Mouse (Mus musculus): ENCODE data around the gene Slc12a9.

The Slc12a9 gene

DNA sequence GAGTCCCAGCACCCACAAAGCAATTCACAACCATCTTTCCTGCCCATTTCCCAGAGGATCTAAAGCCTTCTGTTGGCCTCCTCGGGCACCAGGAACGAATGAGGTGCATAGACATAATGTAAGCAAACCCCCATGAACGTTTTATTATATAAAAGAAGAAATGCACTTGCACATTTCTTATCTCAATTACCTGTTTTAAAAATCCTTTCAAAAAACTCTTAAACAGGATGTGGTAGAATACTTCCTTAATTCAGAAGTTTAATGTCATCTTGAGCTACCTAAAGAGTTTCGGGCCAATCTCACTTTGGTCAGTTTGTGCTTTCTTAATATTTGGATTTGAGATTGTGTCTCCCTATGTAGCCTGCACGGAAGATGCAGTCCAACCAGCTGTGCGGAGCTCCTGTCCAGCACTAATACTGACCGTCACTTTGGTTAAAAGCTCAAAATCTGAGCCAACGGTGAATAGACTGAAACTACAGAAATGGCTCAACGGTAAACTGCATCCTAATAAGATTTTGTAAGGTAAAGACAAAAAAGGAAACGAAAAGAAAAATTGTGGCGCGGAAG lies 26.9 kb downstream of the Slc12a9 start:
- ChIA-PET POLR2A (interaction anchor here in 3 of 4 experiments (0.6 to 7.1 kb wide), 23 partner anchors 7 to 354 kb away, joined by 3 to 135 read pairs (median 8); partner anchors contain the start of genes Ache (in 2 of the 3), Ufsp1 (in 2 of the 3), Ephb4 (in 1 of the 3) and Epo (in 1 of the 3)), CTCF (interaction anchor here in 2 of 4 experiments (1.0 to 1.5 kb wide), 3 partner anchors 10 to 19 kb away, joined by 3 to 7 read pairs (median 3); partner anchors contain the start of gene Ache (in 1 of the 2))

GRCm38 (mm10) chr5:137305822-137306221 lies 27.6 kb downstream of the Slc12a9 start:
- ChIA-PET POLR2A (interaction anchor here (0.6 to 7.1 kb wide), 25 partner anchors 8 to 353 kb away, joined by 3 to 135 read pairs (median 7); partner anchors contain the start of genes Ache (in 2 of the 4), Pop7 (in 2 of the 4), Ufsp1 (in 2 of the 4) and Ephb4 (in 1 of the 4)), CTCF (interaction anchor here in 2 of 4 experiments (0.6 to 1.4 kb wide), 3 partner anchors 15 to 147 kb away, joined by 3 to 7 read pairs (median 3); partner anchors contain the start of gene Ache (in 1 of the 2))

DNA sequence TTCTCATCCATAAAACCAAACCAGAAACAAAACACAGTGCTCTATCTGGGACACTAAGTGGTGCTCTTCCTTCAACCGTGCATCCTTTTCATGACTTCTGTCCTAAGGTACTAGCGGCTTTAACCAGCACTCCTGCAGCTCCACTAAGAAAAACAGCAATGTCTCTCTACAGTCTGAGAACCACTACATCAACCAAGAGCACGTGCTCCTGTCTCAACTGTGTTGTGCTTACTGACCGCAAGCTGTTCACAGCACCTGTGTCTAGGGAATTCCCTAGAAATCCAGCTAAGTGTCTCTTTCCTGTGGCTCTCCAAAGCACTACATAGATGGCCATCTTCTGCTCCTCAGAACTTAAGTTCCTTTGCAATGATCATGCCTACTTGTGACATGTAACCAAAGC lies 28.6 kb downstream of the Slc12a9 start:
- ChIA-PET POLR2A (interaction anchor here (0.5 to 7.1 kb wide), 24 partner anchors 9 to 388 kb away, joined by 3 to 135 read pairs (median 6); partner anchors contain the start of genes Ufsp1 (in 3 of the 4), Ache (in 2 of the 4), Trip6 (in 2 of the 4) and Ephb4 (in 1 of the 4)), CTCF (interaction anchor here in 2 of 4 experiments (0.8 to 1.5 kb wide), 2 partner anchors 18 kb away, joined by 3 to 4 read pairs; partner anchors contain the start of gene Ache (in 1 of the 2))

GRCm38 (mm10) chr5:137304165-137304564 lies 29.2 kb downstream of the Slc12a9 start:
- CTCF ChIA-PET = interaction anchor here in 2 of 4 experiments (0.5 to 1.5 kb wide), 4 partner anchors 17 to 1335 kb away, joined by 3 read pairs; partner anchors contain the start of genes Ache (in 1 of the 2) and Fis1 (in 1 of the 2)
- POLR2A ChIA-PET = interaction anchor here (0.6 to 7.1 kb wide), 19 partner anchors 8 to 259 kb away, joined by 3 to 135 read pairs (median 6); partner anchors contain the start of genes Ufsp1 (in 3 of the 4), Ache (in 2 of the 4), Ephb4 (in 1 of the 4) and Slc12a9 (in 1 of the 4)

- POLR2A ChIA-PET = interaction anchor here (0.6 to 7.1 kb wide), 16 partner anchors 7 to 258 kb away, joined by 3 to 135 read pairs (median 6); partner anchors contain the start of genes Ufsp1 (in 3 of the 4), Ache (in 2 of the 4), Trip6 (in 2 of the 4) and Ephb4 (in 1 of the 4)
- CTCF ChIA-PET = interaction anchor here in 3 of 4 experiments (0.5 to 1.3 kb wide), 6 partner anchors 15 to 1335 kb away, joined by 3 to 4 read pairs (median 3); partner anchors contain the start of gene Fis1 (in 1 of the 3)
These were observed 29.8 kb downstream of the Slc12a9 start for GRCm38 (mm10) chr5:137303609-137304008.

DNA sequence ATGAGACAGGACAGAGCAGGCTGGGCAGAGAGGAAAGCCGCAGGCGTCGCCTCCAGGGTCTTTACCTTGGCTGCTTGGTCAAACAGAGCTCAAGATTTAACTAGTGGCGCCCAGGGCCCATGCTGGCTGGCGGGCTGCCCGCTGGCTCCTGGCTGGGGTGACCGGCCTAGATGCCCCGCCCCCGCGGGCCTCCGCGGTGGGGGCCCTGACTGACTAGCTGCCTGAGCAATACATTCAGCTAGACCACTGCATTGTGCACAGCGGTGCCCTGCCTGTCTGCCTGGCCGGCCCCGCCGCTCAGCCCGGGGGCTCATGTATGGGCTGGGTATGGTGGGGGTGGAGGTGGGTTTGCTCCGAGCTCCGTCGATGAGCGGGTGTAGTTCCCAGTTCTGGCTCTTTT lies 32.1 kb downstream of the Slc12a9 start:
- ChIA-PET CTCF (interaction anchor here in 3 of 4 experiments (0.6 to 1.7 kb wide), 3 partner anchors 14 to 294 kb away, joined by 3 to 4 read pairs (median 4); partner anchors contain the start of gene Ache (in 1 of the 3)), POLR2A (interaction anchor here in 2 of 4 experiments (0.6 to 1.8 kb wide), 6 partner anchors 10 to 229 kb away, joined by 3 to 4 read pairs (median 3); partner anchors contain the start of genes Serpine1 (in 1 of the 2) and Slc12a9 (in 1 of the 2))

DNA sequence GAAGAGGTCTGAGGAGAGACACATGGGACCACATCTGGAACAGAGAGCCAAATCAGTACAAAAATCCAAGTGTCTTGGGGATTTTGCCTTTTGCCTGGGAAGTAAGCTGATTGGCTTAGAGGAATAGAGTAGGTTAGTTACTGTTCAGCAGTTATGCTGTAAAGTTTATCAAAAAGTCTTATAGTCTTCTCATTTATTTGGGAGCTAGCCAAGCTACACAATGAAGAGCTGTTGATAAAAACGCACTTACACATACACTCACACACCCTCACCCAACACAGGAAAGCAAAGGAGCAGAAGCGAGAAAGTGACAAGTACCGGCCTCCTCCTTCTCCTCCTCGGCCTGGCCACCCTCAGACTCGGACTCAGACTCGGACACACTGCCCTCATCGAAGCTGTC lies 34.2 kb downstream of the Slc12a9 start:
- POLR2A ChIA-PET = interaction anchor here in 2 of 4 experiments (0.9 to 1.3 kb wide), 2 partner anchors 12 to 15 kb away, joined by 4 to 5 read pairs; partner anchors contain the start of genes Ache (in 1 of the 2) and Trip6 (in 1 of the 2)
- CTCF ChIA-PET = interaction anchor here in 1 of 4 experiments (0.6 kb wide), 1 partner anchor 520 kb away, joined by 6 read pairs; no protein-coding TSS in a partner anchor

DNA sequence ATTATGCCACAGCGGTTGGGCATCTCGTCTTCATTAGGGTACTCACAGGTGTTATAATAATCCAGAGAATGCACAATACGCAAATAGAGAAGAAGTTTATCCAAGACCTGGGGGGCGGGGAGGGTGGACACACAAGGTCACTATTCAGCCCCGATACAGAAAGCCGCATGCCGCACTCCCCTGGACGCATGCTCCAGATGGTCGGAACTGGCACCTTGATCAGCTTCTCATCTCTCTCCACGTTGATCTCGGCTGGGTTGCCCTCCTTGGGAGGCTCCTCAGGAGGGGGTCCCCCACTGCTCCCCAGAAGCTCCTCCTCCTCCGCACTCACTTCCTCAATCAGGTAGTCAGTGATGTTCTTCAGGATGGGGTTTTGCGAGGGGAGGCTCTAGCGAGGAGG lies 36.3 kb downstream of the Slc12a9 start:
- CTCF ChIA-PET = no interaction called here
- POLR2A ChIA-PET = interaction anchor here in 2 of 4 experiments (0.5 to 7.4 kb wide), 6 partner anchors 8 to 206 kb away, joined by 3 to 135 read pairs (median 3); partner anchors contain the start of genes Srrt (in 2 of the 2) and Pop7 (in 1 of the 2)

DNA sequence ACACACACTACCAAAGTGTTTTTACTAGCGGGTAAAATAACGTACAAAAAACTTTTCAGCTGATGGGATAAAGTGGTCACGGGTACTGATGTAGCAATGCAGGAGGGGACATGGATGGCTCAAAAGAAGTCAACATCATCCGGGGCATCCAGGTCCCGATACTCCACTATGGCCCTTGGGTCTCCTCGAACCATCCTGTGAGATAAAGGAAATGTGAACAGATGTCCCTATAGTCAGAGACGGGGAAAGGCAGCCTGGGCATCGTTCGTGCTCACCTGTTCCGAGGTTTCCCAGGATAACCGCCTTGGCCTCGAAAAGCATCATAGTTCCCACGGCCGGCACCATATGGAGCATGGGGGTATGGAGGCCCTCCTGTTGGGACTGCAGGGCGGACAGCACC lies 37.7 kb downstream of the Slc12a9 start:
- ChIA-PET CTCF (interaction anchor here in 1 of 4 experiments (0.9 kb wide), 1 partner anchor 9 kb away, joined by 4 read pairs; no protein-coding TSS in a partner anchor), POLR2A (interaction anchor here (0.6 to 7.4 kb wide), 8 partner anchors 8 to 492 kb away, joined by 3 to 135 read pairs (median 6); partner anchors contain the start of genes Srrt (in 3 of the 4), Ache (in 1 of the 4) and Mepce (in 1 of the 4))

DNA sequence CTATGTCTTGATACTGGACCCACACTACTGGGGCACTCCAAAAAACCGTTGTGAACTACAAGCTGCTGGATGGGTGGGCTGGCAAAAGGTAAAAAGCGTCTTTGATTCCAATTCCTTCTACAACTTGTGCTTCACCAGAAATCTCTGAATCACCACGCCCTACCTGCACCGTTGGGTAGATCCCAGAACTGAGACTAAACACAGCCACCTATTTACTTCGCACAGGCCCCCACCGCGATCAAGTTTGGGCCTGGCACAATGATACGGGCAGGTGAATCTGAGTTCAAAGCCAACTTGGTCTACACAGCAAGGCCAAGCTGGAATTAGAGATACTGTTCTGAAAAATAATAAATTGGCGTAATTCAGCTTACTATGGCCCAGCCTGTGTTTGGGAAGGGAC lies 38.1 kb downstream of the Slc12a9 start:
- POLR2A ChIA-PET = interaction anchor here (0.6 to 7.4 kb wide), 8 partner anchors 8 to 492 kb away, joined by 3 to 135 read pairs (median 6); partner anchors contain the start of genes Srrt (in 3 of the 4), Ache (in 1 of the 4) and Mepce (in 1 of the 4)
- CTCF ChIA-PET = no interaction called here

GRCm38 (mm10) chr5:137294744-137295093 lies 38.7 kb downstream of the Slc12a9 start:
- ChIA-PET CTCF (interaction anchor here in 2 of 4 experiments (0.5 to 0.6 kb wide), 2 partner anchors 87 to 1816 kb away, joined by 3 to 4 read pairs; no protein-coding TSS in a partner anchor), POLR2A (interaction anchor here (0.6 to 7.4 kb wide), 14 partner anchors 10 to 315 kb away, joined by 3 to 135 read pairs (median 6); partner anchors contain the start of genes Srrt (in 3 of the 4) and Pop7 (in 2 of the 4))

DNA sequence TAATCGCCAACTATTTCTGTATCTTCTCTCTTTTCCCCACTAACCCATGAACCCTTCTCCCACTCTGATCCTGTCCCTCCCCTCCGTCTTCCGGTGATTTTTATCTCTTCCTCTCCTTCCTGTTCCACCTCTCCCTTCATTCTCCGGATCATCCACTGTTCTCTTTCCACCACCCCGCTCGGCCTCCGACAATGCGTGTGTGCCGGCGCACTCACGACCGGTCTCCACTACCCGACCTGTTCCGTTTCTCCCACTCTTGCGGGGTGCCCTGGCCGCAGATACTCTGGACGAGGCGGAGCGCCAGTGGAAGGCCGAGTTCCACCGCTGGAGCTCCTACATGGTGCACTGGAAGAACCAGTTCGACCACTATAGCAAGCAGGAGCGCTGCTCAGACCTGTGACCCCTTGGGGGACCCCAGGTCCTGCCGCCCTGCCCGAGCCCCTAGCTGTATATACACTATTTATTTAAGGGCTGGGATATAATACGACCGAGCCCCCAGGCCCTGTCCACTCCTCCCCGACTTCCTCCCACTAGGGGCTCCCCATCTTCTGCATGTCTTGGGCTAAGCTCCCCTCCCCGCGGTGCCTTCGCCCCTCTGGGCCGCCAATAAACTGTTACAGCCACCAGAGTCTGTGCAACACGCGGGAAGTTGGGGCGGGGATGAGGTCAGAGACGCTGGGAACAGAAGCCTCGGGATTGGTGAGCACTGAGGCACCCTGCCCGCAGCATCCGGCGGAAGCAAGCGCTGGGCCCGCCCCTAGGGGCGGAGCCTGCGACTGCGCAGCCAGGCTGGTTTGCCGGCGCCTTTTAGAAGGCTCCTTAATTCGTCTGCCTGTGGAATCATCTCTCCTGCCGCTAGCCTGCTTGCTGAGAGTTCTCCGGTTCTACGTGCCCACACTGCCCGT lies 39.3 kb downstream of the Slc12a9 start, which contains the start of gene Ufsp1:
Gene Ufsp1 (plus strand): TSS at position 791 of the 905 bp plus-strand sequence.
- POLR2A ChIA-PET = interaction anchor here (0.6 to 7.4 kb wide), 23 partner anchors 10 to 714 kb away, joined by 3 to 135 read pairs (median 3); partner anchors contain the start of genes Pop7 (in 3 of the 4) and Srrt (in 3 of the 4)
- CTCF ChIA-PET = interaction anchor here in 3 of 4 experiments (0.5 to 0.9 kb wide), 5 partner anchors 40 to 1817 kb away, joined by 3 to 27 read pairs (median 4); partner anchors contain the start of gene Slc12a9 (in 1 of the 3)

DNA sequence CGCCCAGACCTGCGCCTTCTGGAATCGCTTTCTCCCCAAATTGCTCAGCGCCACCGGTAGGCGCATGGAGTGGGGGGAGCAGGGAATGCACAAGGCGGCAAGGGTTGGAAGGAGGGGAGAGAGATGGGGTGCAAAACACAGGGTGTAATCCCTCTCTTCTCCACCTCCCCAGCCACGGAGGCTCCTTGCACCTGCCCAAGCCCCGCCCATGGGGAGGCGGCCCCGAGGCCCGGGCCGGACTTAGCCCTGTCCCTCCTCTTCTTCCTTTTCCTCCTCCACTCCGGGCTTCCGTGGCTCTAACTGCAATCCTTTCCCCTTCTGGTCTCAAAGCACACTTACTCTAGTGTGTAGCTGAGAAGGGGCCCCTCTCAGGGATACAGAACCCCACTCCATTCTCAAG lies 40.1 kb downstream of the Slc12a9 start:
- CTCF ChIA-PET = interaction anchor here in 1 of 4 experiments (0.9 kb wide), 1 partner anchor 40 kb away, joined by 3 read pairs; the partner anchor contains the start of gene Slc12a9
- POLR2A ChIA-PET = interaction anchor here in 3 of 4 experiments (0.6 to 7.4 kb wide), 15 partner anchors 11 to 237 kb away, joined by 3 to 135 read pairs (median 4); partner anchors contain the start of genes Pop7 (in 2 of the 3) and Srrt (in 2 of the 3)

DNA sequence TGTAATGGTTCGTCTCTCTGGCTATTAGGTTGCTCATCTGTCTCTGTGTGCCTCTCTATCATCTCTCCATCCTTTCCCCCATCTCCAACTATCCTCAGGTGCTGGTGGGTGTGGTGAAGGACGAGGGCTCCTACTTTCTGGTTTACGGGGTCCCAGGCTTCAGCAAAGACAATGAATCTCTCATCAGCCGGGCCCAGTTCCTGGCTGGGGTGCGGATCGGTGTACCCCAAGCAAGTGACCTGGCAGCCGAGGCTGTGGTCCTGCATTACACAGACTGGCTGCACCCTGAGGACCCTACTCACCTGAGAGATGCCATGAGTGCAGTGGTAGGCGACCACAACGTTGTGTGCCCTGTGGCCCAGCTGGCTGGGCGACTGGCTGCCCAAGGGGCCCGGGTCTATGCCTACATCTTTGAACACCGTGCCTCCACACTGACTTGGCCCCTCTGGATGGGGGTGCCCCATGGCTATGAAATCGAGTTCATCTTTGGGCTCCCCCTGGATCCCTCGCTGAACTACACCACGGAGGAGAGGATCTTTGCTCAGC lies 41.9 kb downstream of the Slc12a9 start:
- ChIA-PET POLR2A (interaction anchor here in 2 of 4 experiments (0.6 to 7.4 kb wide), 6 partner anchors 13 to 292 kb away, joined by 3 to 135 read pairs (median 5); partner anchors contain the start of genes Srrt (in 2 of the 2) and Slc12a9 (in 1 of the 2)), CTCF (interaction anchor here in 2 of 4 experiments (0.5 to 2.3 kb wide), 7 partner anchors 15 to 249 kb away, joined by 3 to 6 read pairs (median 3); no protein-coding TSS in a partner anchor)

- CTCF ChIA-PET = interaction anchor here in 3 of 4 experiments (0.6 to 2.4 kb wide), 7 partner anchors 13 to 249 kb away, joined by 3 to 6 read pairs (median 3); no protein-coding TSS in a partner anchor
- POLR2A ChIA-PET = interaction anchor here in 3 of 4 experiments (0.6 to 5.0 kb wide), 5 partner anchors 15 to 291 kb away, joined by 3 to 48 read pairs (median 5); partner anchors contain the start of genes Srrt (in 2 of the 3) and Pop7 (in 1 of the 3)
These were observed 42.7 kb downstream of the Slc12a9 start for GRCm38 (mm10) chr5:137290677-137291076.
